Mouse (Mus musculus): ENCODE results near the gene Iltifb. TPM values are rescaled to one million over a fixed set of nuclear protein-coding genes. Genes with fewer than 3 reads are reported as not detected.
"Not testable (repeated sequence)": the region's sequence is repeated elsewhere in the genome, so short reads cannot be mapped to it uniquely, and the experiment has no call there.

Gene Iltifb
- total RNA-seq (2022), result not detected

DNA sequence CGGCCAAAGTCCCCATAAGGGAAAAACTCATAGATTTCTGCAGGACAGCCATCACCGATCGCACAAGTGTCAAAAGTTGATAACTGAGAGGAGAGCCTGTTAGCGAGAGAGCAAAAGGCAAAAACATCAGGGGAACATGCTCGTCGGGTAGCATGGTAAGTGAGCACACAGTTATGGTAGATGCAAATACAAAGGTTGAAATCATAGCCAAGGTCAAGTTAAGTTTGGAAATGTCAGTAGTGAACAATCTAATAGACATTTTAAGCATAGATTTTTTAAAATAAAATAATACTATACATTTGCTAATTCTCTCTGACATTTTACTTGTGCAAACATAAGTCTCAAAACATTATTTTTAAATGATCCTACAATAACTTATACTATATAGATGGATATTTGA, at the start of gene Iltifb:
TSS of gene Iltifb (minus strand) at position 101 of the 400 bp plus-strand sequence.
- no peak for DNase-seq (ENCODE audit: low spot score)

- DNase-seq (ENCODE audit: low spot score), result not testable (repeated sequence)
These were observed 48.3 kb upstream of the Iltifb start, which contains the start of gene Gm9046 for GRCm38 (mm10) chr10:118343155-118343554. TSS of gene Gm9046 (minus strand) at chr10:118343255.

DNA sequence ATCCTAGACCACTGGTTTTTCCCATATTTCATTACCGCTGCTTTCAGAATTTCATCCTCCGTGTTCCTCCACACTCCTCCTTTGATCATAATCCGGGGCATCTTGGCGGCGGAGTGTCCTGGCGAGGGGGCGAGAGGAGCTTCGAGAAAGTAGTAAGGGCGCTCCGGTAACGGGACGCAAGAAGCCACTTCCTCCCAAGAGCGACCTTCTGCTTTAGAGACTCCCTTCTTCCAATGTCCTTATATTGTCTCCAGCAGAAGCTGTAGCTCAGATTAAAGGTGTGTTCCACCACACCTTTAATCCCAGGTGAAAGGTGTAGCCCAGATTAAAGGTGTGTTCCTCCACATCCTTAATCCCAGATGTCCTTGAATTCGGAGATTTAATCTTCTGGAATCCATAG, 42.9 kb upstream of the Iltifb start, which contains the start of gene Gm9045:
TSS of gene Gm9045 (minus strand) at position 101 of the 400 bp plus-strand sequence.
- not testable (repeated sequence) for DNase-seq (ENCODE audit: low spot score)

DNA sequence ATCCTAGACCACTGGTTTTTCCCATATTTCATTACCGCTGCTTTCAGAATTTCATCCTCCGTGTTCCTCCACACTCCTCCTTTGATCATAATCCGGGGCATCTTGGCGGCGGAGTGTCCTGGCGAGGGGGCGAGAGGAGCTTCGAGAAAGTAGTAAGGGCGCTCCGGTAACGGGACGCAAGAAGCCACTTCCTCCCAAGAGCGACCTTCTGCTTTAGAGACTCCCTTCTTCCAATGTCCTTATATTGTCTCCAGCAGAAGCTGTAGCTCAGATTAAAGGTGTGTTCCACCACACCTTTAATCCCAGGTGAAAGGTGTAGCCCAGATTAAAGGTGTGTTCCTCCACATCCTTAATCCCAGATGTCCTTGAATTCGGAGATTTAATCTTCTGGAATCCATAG, 37.5 kb upstream of the Iltifb start, which contains the start of gene Gm9044:
TSS of gene Gm9044 (minus strand) at position 101 of the 400 bp plus-strand sequence.
- not testable (repeated sequence) for DNase-seq (ENCODE audit: low spot score)

DNA sequence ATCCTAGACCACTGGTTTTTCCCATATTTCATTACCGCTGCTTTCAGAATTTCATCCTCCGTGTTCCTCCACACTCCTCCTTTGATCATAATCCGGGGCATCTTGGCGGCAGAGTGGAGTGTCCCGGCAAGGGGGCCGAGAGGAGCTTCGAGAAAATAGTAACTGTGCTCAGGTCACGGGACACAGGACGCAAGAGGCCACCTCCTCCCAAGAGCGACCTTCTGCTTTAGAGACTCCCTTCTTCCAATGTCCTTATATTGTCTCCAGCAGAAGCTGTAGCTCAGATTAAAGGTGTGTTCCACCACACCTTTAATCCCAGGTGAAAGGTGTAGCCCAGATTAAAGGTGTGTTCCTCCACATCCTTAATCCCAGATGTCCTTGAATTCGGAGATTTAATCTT, 32.0 kb upstream of the Iltifb start, which contains the start of gene Gm9040:
TSS of gene Gm9040 (minus strand) at position 101 of the 400 bp plus-strand sequence.
- DNase-seq (ENCODE audit: low spot score), result not testable (repeated sequence)

DNA sequence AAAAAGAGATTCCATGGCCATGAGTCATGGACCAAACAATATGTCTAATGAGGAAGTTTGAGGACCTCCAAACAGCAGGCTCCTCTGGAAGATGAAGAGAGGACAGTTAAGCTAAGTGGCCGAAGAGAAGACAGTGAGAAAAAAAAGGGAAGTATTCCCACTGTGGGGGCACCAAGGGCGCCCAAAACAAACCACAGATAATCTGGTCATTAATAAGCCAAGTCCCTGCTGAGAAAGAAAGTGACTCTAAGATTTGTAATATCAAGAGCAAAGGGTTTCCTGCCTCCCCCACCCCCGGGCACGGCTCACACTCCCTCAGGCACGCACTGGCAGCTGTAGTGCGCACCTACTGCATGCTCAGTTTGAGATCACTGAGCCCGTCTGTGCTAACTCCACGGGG, 24.2 kb upstream of the Iltifb start:
- no peak for DNase-seq (ENCODE audit: low spot score)

DNA sequence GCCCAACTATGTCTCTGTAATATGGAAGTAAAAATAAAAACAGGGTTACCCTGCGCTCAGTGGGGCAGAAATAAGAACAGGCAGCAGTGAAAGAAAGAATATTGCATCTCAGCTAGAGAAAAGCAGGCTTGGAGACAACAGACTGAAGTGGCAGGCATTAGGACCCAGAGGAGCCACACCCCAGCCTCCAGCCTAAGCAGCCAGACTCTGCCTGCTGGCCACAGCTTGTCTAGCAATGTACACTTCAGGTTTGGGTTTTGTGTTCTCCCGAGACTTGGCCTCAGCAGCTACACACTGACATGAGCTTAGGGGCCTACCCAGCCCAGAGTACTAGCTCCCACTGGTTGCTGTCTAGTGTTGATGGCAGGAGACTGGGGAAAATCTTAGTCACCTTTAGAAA, 7.3 kb upstream of the Iltifb start:
- DNase-seq (ENCODE audit: low spot score), result not testable (repeated sequence)

DNA sequence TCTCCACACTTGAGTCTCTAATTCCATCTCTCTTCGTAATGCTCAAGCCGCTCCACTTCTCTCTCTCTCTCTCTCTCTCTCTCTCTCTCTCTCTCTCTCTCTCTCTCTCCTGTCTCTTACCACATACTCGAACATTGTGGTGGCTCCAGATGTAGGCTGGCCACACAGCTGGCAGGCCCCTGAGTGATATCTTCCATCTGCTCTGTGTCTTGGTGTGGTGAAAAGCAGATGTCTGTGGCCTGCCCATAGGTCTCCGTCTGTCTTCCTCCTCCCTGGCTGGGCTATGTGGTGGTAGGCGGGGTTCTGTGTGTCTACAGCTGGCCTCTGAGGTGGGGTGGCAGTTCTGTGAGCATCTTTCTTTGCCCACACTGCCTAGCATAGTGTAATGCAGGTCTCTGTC, 11.8 kb downstream of the Iltifb start:
- not testable (repeated sequence) for DNase-seq (ENCODE audit: low spot score)

- DNase-seq (ENCODE audit: low spot score), result not testable (repeated sequence)
These were observed 12.3 kb downstream of the Iltifb start for GRCm38 (mm10) chr10:118282565-118282964.

DNA sequence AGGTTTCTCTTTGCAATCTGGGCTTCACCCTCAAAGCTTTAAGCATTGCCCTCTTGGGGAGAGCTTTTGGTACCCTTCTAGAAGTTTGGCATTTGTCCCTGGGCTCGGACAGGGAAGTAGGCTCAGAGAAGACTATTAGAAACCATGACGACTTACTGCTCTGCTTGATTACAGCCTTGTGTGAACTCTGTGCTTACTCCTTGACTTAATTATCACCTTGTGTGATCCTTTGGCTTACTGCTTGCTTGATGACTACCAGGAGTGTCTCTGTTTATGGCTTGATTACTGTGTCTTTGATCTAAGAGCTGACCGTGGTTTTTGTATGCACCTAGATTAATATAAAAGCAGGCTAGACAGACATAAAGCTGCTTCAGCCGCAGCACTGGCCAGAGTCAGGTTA, 16.8 kb downstream of the Iltifb start:
- not testable (repeated sequence) for DNase-seq (ENCODE audit: low spot score)

DNA sequence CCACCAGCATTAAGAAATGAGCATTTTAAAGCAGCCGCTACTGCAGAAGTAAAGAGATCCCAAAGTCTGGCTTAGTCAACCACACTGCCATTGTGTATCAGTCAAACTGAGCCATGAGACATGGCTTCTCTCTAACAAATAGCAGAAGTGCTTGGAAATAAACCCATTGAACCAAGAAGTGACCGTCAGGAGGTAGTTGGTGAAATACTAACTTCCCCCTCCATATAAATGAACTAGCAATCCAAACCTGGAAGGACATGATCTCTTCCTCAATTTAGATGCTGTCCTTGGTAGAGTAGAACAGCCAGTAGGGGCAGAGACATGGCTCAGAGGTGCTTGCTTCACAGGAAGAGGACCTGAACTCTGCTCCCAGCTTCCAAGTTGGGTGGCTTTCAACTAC, 23.4 kb downstream of the Iltifb start:
- not testable (repeated sequence) for DNase-seq (ENCODE audit: low spot score)

DNA sequence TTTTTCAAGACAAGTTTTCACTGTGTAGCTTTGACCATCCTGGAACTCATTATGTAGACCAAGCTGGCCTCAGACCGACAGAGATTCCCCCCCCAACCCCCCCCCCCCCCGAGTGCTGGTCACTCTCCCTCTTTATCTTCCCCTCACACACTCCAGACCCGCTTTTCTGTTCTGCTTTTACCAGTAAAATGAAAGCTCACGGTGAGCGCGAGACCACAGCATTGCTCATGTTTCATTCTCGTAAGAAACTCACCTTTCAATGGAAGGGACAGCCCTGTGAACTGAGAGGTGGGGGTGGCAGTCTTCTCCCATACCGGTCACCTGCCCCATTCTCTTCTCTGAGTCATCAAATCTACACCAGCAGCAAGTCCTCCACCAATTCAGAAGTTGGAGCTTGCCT, 26.0 kb downstream of the Iltifb start:
- not testable (repeated sequence) for DNase-seq (ENCODE audit: low spot score)

- DNase-seq (ENCODE audit: low spot score), result not testable (repeated sequence)
These were observed 36.5 kb downstream of the Iltifb start, which contains the start of gene Gm32802 for GRCm38 (mm10) chr10:118258388-118258787. TSS of gene Gm32802 (plus strand) at chr10:118258688.

- no peak for DNase-seq (ENCODE audit: low spot score)
These were observed 44.0 kb downstream of the Iltifb start for GRCm38 (mm10) chr10:118250852-118251295.

GRCm38 (mm10) chr10:118249006-118249595, 45.7 kb downstream of the Iltifb start:
- not testable (repeated sequence) for DNase-seq (ENCODE audit: low spot score)

DNA sequence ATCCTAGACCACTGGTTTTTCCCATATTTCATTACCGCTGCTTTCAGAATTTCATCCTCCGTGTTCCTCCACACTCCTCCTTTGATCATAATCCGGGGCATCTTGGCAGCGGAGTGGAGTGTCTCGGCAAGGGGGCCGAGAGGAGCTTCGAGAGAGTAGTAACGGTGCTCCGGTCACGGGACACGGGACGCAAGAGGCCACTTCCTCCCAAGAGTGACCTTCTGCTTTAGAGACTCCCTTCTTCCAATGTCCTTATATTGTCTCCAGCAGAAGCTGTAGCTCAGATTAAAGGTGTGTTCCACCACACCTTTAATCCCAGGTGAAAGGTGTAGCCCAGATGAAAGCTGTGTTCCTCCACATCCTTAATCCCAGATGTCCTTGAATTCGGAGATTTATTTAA, 54.2 kb downstream of the Iltifb start, which contains the start of gene Gm32717:
TSS of gene Gm32717 (minus strand) at position 101 of the 400 bp plus-strand sequence.
- not testable (repeated sequence) for DNase-seq (ENCODE audit: low spot score)

Other genes with a start within 250 kb of the Iltifb start
- gene Mdm1, start 153.2 kb downstream of the Iltifb start, total RNA-seq (2022), result 1 to 10 TPM; 3.7 to 6.2 (median 5.1) TPM
- not detected for gene Il22, start 90.1 kb downstream of the Iltifb start, total RNA-seq (2022)
- gene Gm32717, start 54.3 kb downstream of the Iltifb start, total RNA-seq (2022), result under 1 TPM; 0.37 to 0.50 (median 0.43) TPM
- gene Gm32802, start 36.4 kb downstream of the Iltifb start, total RNA-seq (2022), result under 1 TPM; 0.37 to 0.50 (median 0.43) TPM
- gene Gm9040, start 31.9 kb upstream of the Iltifb start, total RNA-seq (2022), result not detected
- not detected for gene Gm9044, start 37.4 kb upstream of the Iltifb start, total RNA-seq (2022)
- not detected for gene Gm9045, start 42.8 kb upstream of the Iltifb start, total RNA-seq (2022)
- gene Gm9046, start 48.2 kb upstream of the Iltifb start, total RNA-seq (2022), result not detected
- not detected for gene Gm9048, start 53.6 kb upstream of the Iltifb start, total RNA-seq (2022)
- not detected for gene Gm9049, start 59.1 kb upstream of the Iltifb start, total RNA-seq (2022)
- gene Ifng, start 146.0 kb upstream of the Iltifb start, total RNA-seq (2022), result not detected